ENCODE assay signal across 8 mouse cellular contexts in the genomic region with DNA sequence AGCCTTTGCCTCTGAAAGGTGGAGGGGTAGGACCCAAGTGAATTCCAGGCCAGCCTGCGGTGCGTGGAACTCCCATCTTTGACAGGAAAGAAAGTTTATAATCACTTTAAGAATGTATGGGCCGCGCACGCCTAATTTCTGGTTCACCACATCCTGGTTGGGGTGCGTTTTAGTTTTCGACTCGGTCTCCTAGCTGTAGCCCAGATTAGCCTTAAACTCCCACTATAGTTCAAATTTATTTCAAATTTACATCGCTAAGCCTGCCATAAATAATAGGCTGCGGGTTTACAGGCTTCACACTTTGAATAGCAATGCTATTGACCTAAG. TPM values are rescaled to one million over a fixed set of nuclear protein-coding genes. Genes with fewer than 3 reads are reported as not detected.
DNase-seq lines count a peak whose midpoint lies in the region; ATAC-seq and TF ChIP-seq lines count a peak whose summit lies in the region.

No protein-coding gene starts in this region.

- H3K27me3 ChIP-seq in embryonic facial prominence, embryonic 11.5 days (ENCODE audit: control insufficient read depth, insufficient read depth, low read length), result no peaks in the 10 kb centered on the region
- H3K27me3 ChIP-seq in intestine, embryonic 15.5 days (replicated peaks), result no peaks in the 10 kb centered on the region
- H3K27me3 ChIP-seq in myocyte (ENCODE audit: control insufficient read depth, insufficient read depth, insufficient read length), result no peaks in the 10 kb centered on the region

- ATAC-seq in embryonic facial prominence, embryonic 11.5 days (replicated peaks; ENCODE audit: insufficient number of reproducible peaks, low FRiP score, low TSS enrichment, low read depth), result no peak
- no peak for ATAC-seq in intestine, embryonic 15.5 days

- H3K27ac ChIP-seq in left cerebral cortex, adult 2 months, result no peak overlapping the region
- H3K27ac ChIP-seq in embryonic facial prominence, embryonic 11.5 days (replicated peaks; ENCODE audit: low read depth, low read length), result no peak overlapping the region
- H3K27ac ChIP-seq in intestine, embryonic 15.5 days, result peak overlapping the region; percentile 95

- H3K36me3 ChIP-seq in embryonic facial prominence, embryonic 11.5 days (replicated peaks; ENCODE audit: control insufficient read depth, insufficient read depth, low read depth, low read length), result no peaks in the 10 kb centered on the region
- H3K36me3 ChIP-seq in intestine, embryonic 15.5 days, result no peaks in the 10 kb centered on the region
- H3K36me3 ChIP-seq in myocyte (ENCODE audit: control insufficient read depth, insufficient read depth), result no peaks in the 10 kb centered on the region

- no peaks in the 10 kb centered on the region for H3K79me2 ChIP-seq in myocyte (ENCODE audit: control insufficient read depth, insufficient read depth)

- TF ChIP-seq POLR2A in myocyte (IDR thresholded peaks at IDR 0.05; ENCODE audit: insufficient read length, low read depth), result no peak

- peak overlapping the region; percentile 91 for H3K9ac ChIP-seq in embryonic facial prominence, embryonic 11.5 days (replicated peaks; ENCODE audit: low read length)
- peak overlapping the region; percentile 88 for H3K9ac ChIP-seq in intestine, embryonic 15.5 days

- peak overlapping the region; percentile 54 for H3ac ChIP-seq in myocyte (ENCODE audit: control insufficient read depth, insufficient read length)

- no peaks in the 10 kb centered on the region for H3K9me3 ChIP-seq in embryonic facial prominence, embryonic 11.5 days (replicated peaks; ENCODE audit: control insufficient read depth, low read length)
- H3K9me3 ChIP-seq in intestine, embryonic 15.5 days, result no peaks in the 10 kb centered on the region

- no peaks in the 10 kb centered on the region; the same call in 1 of the 2 replicates for H3K4me1 ChIP-seq in embryonic facial prominence, embryonic 11.5 days (ENCODE audit: control insufficient read depth, insufficient read depth, low read length)
- peaks cover 19% of the 10 kb centered on the region for H3K4me1 ChIP-seq in intestine, embryonic 15.5 days (replicated peaks)

- peak overlapping the region; percentile 88 for H3K4me2 ChIP-seq in embryonic facial prominence, embryonic 11.5 days (ENCODE audit: low read depth, low read length)
- peak overlapping the region; percentile 88 for H3K4me2 ChIP-seq in intestine, embryonic 15.5 days (replicated peaks)
- peak overlapping the region; percentile 88 for H3K4me2 ChIP-seq in myocyte (ENCODE audit: low read depth)

- intact Hi-C loops in left cerebral cortex, adult 2 months (cut with DNase I), result no loop called here

- 4% methylated on average over 10 of the region's 10 CpGs for WGBS in embryonic facial prominence, embryonic 11.5 days
- 4% methylated on average over 10 of the region's 10 CpGs for whole genome bisulfite sequencing in intestine, embryonic 15.5 days

- no peak for DNase-seq in left cerebral cortex, adult 2 months (ENCODE audit: extremely low spot score in 1 of 2, low spot score in 2 of 2)
- DNase-seq in left cerebral cortex, adult 9 months (ENCODE audit: low spot score in 2 of 2), result no peak
- no peak for DNase-seq in embryonic facial prominence, embryonic 11.5 days (ENCODE audit: low spot score)
- no peak for DNase-seq in adrenal gland, postnatal 25 days
- no peak for DNase-seq in ovary, postnatal 10 days (ENCODE audit: low spot score)
- DNase-seq in cerebellum, postnatal 14 days, result no peak

- H3K4me3 ChIP-seq in left cerebral cortex, adult 2 months, result peak overlapping the region; percentile 74
- peak overlapping the region; percentile 83 for H3K4me3 ChIP-seq in embryonic facial prominence, embryonic 11.5 days (ENCODE audit: low read depth, low read length)
- H3K4me3 ChIP-seq in intestine, embryonic 15.5 days (replicated peaks), result peak overlapping the region; percentile 88
- peak overlapping the region; percentile 22 for H3K4me3 ChIP-seq in myocyte

- TF ChIP-seq CTCF in left cerebral cortex, adult 2 months (IDR thresholded peaks at IDR 0.05), result no peak

TF ChIP-seq in myocyte, 11 proteins besides CTCF, POLR2A, EP300 and RAD21:
- TF ChIP-seq TCF12 (IDR thresholded peaks at IDR 0.05; ENCODE audit: insufficient read depth, poor library complexity, severe bottlenecking) (no peak), USF1 (IDR thresholded peaks at IDR 0.05; ENCODE audit: low read depth) (no peak), MYOG (IDR thresholded peaks at IDR 0.05; ENCODE audit: control insufficient read depth in 1 of 3, insufficient read depth in 1 of 3, insufficient read length in 2 of 3, low read depth in 2 of 3) (no peak), MYOD1 (IDR thresholded peaks at IDR 0.05; ENCODE audit: control insufficient read depth in 1 of 3, insufficient read length in 2 of 3, low read depth in 2 of 3) (no peak)

RNA-seq across cellular contexts. Expression of a gene that starts 0.2 kb away (rescaled TPM):
- total RNA-seq in left cerebral cortex, adult 2 months (2021), result 1 to 10 TPM; 5.3 to 7.5 TPM
- 63.4 and 68.4 TPM in 2 replicates for polyA plus RNA-seq in embryonic facial prominence, embryonic 11.5 days (2014; fragmentation: Nextera tagmentation; extraction: Ambion mirVana)
- polyA plus RNA-seq in intestine, embryonic 15.5 days (2015; fragmentation: Nextera tagmentation; extraction: Ambion mirVana), result 107 and 110 TPM in 2 replicates
- 66.3 TPM for polyA plus RNA-seq in myocyte (2012; fragmentation: generic; extraction: Trizol)
- 99.2 and 103 TPM in 2 replicates for total RNA-seq in adrenal gland, postnatal 25 days (2021)

RNA-seq across cellular contexts. Expression of a gene that starts 10.2 kb away (rescaled TPM):
- total RNA-seq in left cerebral cortex, adult 2 months (2021), result 10 to 100 TPM; 24.5 to 24.7 TPM
- 23.3 and 27.4 TPM in 2 replicates for polyA plus RNA-seq in embryonic facial prominence, embryonic 11.5 days (2014; fragmentation: Nextera tagmentation; extraction: Ambion mirVana)
- polyA plus RNA-seq in intestine, embryonic 15.5 days (2015; fragmentation: Nextera tagmentation; extraction: Ambion mirVana), result 157 and 179 TPM in 2 replicates
- polyA plus RNA-seq in myocyte (2012; fragmentation: generic; extraction: Trizol), result 30.1 TPM
- total RNA-seq in adrenal gland, postnatal 25 days (2021), result 30.8 and 37.5 TPM in 2 replicates

RNA-seq across cellular contexts. Expression of a gene that starts 10.2 kb away (rescaled TPM):
- total RNA-seq in left cerebral cortex, adult 2 months (2021), result 10 to 100 TPM; 12.0 to 13.2 TPM
- polyA plus RNA-seq in embryonic facial prominence, embryonic 11.5 days (2014; fragmentation: Nextera tagmentation; extraction: Ambion mirVana), result 2.2 and 3.5 TPM in 2 replicates
- 18.3 and 22.1 TPM in 2 replicates for polyA plus RNA-seq in intestine, embryonic 15.5 days (2015; fragmentation: Nextera tagmentation; extraction: Ambion mirVana)
- 1.7 TPM for polyA plus RNA-seq in myocyte (2012; fragmentation: generic; extraction: Trizol)
- total RNA-seq in adrenal gland, postnatal 25 days (2021), result 7.7 and 9.7 TPM in 2 replicates

Comparison
In these comparisons a context has a peak if more than half of its experiments do, and no peak if none do; other contexts are left out.
1. H3K4me3 ChIP-seq: peak in every context shown above with its lines; median percentile 88 in intestine, embryonic 15.5 days; 83 in embryonic facial prominence, embryonic 11.5 days; 74 in left cerebral cortex, adult 2 months; 22 in myocyte.